Mouse (Mus musculus) lung, postnatal 0 days (tissue): ENCODE measurements at regions not wholly inside any gene's neighbourhood (a gene's known extent, or its start where the extent isn't known, plus 50 kb on each side); places are given as distances from the start of the nearest gene placed in this dataset.

ENCODE experiments used
- CTCF ChIP-seq: IDR thresholded peaks from 2 replicates; pipeline ENCODE4 v1.5.1; 2016; ENCODE audit warnings: antibody characterized with exemption, mild to moderate bottlenecking
- EP300 ChIP-seq: IDR thresholded peaks from 2 replicates; pipeline ENCODE4 v1.6.1; 2016; ENCODE audit warnings: antibody characterized with exemption, mild to moderate bottlenecking, control low read depth

- TF ChIP-seq CTCF (no peak), EP300 (no peak)
Observed at GRCm38 (mm10) chr6:89157501-89157900, 204.9 kb downstream of the Plxna1 start.
